Mouse (Mus musculus): ENCODE results near the gene Gbgt1.
A peak's percentile ranks its signal among the peaks of the same experiment; 100 is the strongest.

Gbgt1 gene

DNA sequence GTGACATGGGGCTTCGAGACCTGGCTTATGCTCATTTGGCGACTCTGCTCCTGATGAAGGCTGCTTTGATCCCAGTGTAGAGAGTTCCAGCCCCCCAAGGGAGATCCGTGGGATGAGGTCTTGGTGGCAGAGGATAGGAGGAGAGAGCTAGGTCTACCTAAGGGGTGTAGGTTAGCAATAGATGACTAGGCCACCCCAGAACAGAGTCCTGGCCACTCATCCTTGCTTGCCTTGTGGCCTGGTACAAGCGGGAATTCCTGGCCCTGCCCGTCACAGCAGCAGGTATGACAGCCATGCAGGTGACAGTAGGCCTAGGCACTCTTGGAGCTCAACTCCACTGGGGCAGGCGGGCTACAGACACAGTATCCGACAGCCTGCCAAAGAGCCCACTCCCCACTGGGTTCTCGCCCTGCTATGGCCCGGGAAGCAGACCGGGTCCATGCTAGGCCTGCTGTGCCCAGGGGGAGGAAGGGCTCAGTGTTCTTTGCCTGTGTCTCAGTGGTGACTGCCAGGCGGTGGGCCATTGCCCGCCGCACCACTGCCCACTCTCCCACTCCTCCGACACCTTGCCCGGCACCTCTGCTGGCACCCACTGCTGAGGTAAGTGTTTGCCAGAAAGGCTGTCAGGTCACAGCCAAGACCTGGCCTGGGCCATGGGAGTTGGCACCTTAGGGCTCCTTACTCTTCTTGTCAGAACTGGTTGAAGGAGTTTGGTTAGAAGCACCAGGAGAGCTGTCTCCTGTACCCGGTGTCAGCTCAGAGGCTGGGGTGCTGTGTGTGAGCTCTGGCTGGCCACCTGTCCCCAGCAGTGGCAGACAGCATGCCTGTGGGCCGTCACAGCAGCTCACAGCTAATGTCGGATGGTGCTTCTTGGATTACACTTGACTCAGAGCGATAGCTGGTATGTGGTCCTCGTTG is 31.0 kb downstream of the Gbgt1 start:
- DNase-seq (ENCODE audit: extremely low spot score, low spot score) = no peak

GRCm38 (mm10) chr2:28528354-28528730 is 31.7 kb downstream of the Gbgt1 start:
- DNase-seq (ENCODE audit: extremely low spot score, low spot score) = no peak

DNA sequence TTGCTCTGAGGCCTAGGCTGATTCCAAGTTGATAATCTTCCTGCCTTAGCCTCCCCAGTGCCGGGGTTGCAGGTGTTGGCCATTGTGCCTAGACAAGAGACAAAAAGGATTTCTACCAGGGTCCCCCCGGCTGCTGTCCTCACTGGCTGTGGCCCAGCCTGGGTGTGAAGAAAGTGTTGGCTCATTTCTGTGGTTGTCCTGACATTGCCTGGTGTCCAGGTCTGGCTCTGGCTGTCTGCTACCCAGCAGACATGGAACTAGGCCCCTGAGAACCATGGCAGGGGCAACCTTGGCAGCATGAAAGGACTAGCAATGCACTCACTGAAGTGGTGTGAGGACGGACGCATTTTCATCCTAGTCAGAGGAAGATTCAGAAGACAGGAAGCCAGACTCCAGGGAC is 33.2 kb downstream of the Gbgt1 start:
- no peak for DNase-seq (ENCODE audit: extremely low spot score, low spot score)

GRCm38 (mm10) chr2:28530311-28530710 is 33.6 kb downstream of the Gbgt1 start:
- DNase-seq (ENCODE audit: extremely low spot score, low spot score) = no peak

- DNase-seq (ENCODE audit: extremely low spot score, low spot score) = peak; percentile 84
These were observed 36.5 kb downstream of the Gbgt1 start for GRCm38 (mm10) chr2:28532938-28533771.

DNA sequence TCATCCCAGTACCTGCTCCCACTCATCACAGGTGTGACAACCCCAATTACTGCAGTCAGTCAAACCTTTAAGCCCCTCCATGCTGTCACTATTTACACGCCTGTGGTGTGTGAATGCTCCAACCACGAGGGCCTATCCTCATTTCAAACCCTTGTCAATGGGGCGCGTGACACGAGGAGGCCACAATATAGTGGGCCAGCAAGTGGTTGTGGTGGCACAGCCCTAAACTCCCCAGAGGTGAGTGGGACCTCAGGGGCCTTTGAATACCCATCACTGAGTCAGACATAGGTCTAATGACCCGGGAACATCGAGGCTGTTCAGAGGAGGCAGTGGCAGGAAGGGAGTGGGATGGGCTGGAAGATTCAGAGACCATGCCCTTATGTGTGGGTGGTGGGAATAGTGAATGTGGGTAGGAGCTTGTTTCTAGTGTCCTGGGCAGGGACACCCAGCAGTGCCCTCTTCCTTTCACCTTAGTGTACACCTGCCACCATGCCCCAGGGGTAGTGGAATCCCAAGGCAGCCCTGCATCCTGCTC is 37.3 kb downstream of the Gbgt1 start:
- DNase-seq (ENCODE audit: extremely low spot score, low spot score) = no peak

GRCm38 (mm10) chr2:28534436-28535262 is 38.0 kb downstream of the Gbgt1 start:
- DNase-seq (ENCODE audit: extremely low spot score, low spot score) = peak; percentile 45

DNA sequence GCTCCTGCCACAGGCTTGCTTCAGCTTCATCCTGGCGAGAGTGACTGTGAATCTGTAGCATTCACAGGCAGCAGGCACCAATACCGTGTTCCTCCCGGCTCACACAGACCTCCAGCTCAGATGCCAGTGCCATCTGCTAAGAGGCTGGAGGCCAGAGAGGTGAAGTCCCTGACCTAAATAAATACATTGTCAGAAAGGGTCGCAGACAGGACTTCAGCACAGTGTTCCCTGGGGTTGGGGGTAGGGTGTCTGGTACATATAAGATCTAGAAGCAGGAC is 38.5 kb downstream of the Gbgt1 start:
- peak; percentile 25 for DNase-seq (ENCODE audit: extremely low spot score, low spot score)

DNA sequence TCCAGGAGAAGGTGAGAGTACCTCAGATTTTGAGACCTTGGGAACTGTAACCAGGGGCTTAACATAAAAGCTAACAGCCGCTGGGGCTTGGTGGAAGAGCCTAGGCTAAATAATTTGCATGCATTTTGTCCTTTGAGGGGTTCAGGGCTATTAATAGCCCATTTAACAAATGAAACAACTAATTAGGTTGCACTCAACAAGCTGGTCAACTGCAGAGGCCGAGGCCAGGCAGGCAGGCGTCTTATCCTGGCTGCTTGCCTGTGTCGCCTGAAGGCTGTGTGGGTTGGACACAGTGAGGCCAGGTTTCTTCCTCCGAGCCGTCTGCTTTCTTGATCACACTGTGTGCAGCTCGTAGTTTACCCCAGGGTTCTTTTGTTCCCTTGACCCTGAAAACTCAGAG is 39.0 kb downstream of the Gbgt1 start:
- DNase-seq (ENCODE audit: extremely low spot score, low spot score) = no peak

DNA sequence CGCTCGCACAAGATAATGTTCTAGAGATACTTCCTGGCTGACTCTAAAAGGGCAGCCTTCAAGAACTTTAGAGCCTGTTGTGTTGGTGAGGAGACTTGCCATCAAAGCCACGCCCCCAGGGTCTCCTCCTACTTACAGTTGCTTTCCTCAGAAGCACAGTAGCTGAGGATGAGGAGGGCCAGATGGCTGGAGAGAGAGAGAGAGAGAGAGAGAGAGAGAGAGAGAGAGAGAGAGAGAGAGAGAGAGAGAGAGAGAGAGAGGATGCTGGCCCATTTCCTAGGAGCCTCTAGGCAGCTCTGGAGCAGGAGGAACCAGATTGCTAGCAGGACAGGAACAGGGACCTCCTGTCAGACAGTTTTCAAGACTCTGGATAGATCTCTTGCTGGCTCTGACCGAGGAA is 39.5 kb downstream of the Gbgt1 start:
- DNase-seq (ENCODE audit: extremely low spot score, low spot score) = no peak

GRCm38 (mm10) chr2:28536766-28537633 is 40.3 kb downstream of the Gbgt1 start:
- no peak for DNase-seq (ENCODE audit: extremely low spot score, low spot score)

DNA sequence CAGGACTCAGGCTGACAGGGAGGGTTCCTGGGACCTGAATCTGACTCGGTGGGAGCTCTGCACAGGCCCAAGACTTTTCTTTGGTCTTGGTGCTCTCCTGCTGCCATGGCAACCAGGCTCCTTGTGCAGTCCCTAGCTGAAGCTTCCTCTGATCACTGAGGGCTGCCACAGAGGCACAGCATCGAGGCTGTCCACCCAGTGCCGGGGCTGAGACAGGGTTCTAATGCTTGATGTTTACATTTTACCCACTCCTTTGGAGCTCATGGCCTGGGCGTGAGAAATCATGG is 40.9 kb downstream of the Gbgt1 start:
- no peak for DNase-seq (ENCODE audit: extremely low spot score, low spot score)

DNA sequence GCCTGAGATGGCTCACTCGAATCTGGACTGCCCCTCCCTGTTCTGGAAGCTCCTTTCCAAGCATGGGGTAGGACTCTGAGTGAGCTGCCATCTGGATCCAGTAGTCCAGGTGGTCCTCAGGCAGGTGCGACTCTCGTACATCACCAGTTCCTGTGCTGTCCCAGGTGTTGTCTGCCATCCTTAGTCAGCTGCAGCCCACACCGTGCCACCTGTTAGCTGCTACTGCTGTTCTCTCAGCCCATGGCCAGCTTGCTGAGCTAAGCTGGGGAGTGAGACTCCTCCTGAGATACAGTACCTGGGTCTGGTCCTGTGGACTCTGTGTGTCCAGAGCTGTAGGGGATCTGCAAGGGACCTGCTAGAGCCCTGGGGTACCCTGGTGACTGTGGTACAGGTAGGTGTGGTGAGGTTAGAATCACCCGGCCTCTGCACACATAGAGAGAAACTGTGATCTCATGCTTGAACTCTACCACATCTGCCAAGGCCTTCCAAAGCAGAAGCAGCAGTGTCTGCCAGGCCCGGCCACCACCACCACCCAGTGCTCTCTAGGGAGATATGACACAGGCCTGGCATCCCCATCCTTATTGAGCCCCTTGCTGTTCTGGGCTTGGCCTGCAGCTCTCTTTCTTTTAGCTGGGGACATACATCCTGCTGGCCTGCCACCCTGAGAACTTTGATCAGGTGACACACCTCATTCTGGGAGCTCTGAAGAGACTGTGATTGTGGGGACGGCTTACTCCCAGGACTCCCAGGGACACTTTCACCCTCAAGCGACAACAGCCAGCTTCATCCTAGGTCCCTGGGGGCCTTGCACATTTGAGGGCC is 41.5 kb downstream of the Gbgt1 start:
- no peak for DNase-seq (ENCODE audit: extremely low spot score, low spot score)

DNA sequence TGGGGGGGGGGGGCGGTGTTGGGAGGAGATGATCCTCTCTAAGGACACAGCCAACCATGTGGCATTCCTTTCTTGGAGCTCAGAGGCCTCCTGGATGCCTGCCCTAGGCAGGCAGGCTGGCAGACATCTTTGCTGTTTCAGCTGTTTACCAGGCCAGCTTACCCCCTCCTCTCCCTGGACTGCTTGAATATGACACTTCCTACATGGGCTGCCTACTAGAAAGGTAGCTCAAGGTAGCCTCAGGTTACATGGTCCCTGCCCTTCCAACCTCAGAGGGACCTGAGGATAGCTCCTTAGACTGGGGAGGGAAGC is 42.1 kb downstream of the Gbgt1 start:
- DNase-seq (ENCODE audit: extremely low spot score, low spot score) = no peak

GRCm38 (mm10) chr2:28539206-28539605 is 42.5 kb downstream of the Gbgt1 start:
- DNase-seq (ENCODE audit: extremely low spot score, low spot score) = peak; percentile 56

DNA sequence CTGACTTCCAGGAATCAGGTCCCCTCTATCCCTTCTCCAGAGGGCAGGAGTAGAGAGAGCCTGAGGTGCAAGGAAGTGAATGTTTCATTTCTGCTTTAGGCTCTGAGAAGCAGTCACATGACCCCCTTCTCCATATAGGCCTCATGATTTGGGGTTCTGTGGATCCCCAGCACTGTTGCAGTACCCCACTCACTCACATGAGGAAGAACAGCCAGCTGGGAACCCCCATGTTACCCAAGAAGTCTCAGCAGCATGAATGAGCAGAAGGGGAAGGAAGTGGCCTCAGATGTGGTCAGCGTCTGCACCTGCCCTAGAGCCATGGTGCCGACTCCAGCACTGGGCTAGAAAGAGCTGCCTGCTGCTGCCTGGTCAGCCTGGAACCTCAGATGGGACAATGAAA is 43.3 kb downstream of the Gbgt1 start:
- DNase-seq (ENCODE audit: extremely low spot score, low spot score) = no peak

DNA sequence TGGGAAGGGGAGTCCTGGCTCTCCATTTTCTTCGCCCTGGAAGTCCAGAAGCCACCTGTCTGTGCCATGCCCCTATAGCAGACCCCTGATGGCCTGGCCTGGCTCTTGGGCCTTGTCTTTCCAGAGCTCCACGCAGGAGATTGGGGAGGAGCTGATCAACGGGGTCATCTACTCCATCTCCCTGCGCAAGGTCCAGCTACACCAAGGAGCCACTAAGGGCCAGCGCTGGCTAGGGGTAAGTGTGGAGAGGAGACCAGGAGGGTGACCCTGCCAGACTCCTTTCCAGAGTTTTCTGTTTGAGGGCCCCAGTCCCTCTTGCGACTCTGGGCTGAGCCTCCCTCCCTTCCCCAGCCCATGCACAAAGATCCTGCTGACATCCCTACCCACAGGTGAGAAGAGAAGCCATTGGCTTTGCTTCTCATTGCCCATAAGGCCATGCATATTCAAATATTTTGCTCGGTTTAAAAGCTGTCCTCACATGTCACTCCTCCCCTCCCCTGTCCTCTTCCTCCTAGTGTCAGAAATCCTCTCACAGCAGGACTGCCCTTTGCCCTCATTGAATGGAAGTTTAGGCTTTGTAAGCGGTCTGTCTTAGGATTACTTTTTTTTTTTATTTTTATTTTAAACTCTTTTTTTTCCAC is 44.0 kb downstream of the Gbgt1 start:
- DNase-seq (ENCODE audit: extremely low spot score, low spot score) = no peak

DNA sequence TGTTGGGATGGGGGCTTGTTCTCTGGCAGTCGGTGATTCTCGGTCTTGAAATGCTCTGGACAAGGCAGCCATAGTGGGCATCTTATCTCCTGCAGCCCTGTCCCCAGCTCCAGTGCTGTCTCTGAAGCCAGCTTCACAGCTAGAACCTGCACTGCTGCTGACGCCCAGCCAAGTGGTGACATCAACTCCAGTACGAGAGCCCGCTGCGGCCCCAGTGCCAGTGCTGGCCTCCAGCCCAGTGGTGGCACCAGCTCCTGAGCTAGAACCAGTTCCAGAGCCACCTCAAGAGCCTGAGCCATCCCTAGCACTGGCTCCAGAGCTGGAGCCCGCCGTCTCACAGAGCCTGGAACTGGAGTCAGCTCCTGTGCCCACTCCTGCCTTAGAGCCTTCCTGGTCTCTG is 47.2 kb downstream of the Gbgt1 start:
- DNase-seq (ENCODE audit: extremely low spot score, low spot score) = no peak

- DNase-seq (ENCODE audit: extremely low spot score, low spot score) = no peak
These were observed 49.3 kb downstream of the Gbgt1 start for GRCm38 (mm10) chr2:28545976-28546375.

GRCm38 (mm10) chr2:28546560-28546959 is 49.9 kb downstream of the Gbgt1 start:
- DNase-seq (ENCODE audit: extremely low spot score, low spot score) = no peak

All from neural tube, embryonic 10.5 days (tissue).